Mouse (Mus musculus) G1E (cell line): ENCODE data around the gene Cacnb1. TPM values are rescaled to one million over a fixed set of nuclear protein-coding genes. Genes with fewer than 3 reads are reported as not detected.
A peak's percentile ranks its signal among the peaks of the same experiment; 100 is the strongest.

Experiments
- ATAC-seq: 2 replicates; pipeline ENCODE4 v1.8.0; 2016; ENCODE audit warnings: mild to moderate bottlenecking; ENCODE audit not compliant: insufficient number of reproducible peaks, poor library complexity, low FRiP score, severe bottlenecking; ENCODE audit errors: extremely low read depth
- DNase-seq: peaks from one replicate; pipeline ENCODE4 v3.0.0; 2012; ENCODE audit warnings: low spot score
- H3K27me3 ChIP-seq: 2 replicates; pipeline ENCODE4 v1.6.1; 2012; ENCODE audit warnings: mild to moderate bottlenecking, low read length, inconsistent platforms; ENCODE audit not compliant: insufficient read depth
- H3K36me3 ChIP-seq: replicated peaks from 2 replicates; pipeline ENCODE3; 2012; ENCODE audit warnings: mild to moderate bottlenecking, inconsistent platforms
- H3K4me1 ChIP-seq: 2 replicates; pipeline ENCODE4 v1.6.1; 2012; ENCODE audit warnings: low read depth, low read length, inconsistent platforms, mixed read lengths; ENCODE audit not compliant: insufficient read depth
- H3K4me3 ChIP-seq: 2 replicates; pipeline ENCODE4 v1.5.1; 2012; ENCODE audit warnings: low read depth, mild to moderate bottlenecking, inconsistent platforms, low read length, moderate library complexity, mixed read lengths
- H3K9me3 ChIP-seq: replicated peaks from 2 replicates; pipeline ENCODE4 v1.6.1; 2012; ENCODE audit warnings: inconsistent platforms
- CTCF ChIP-seq: IDR thresholded peaks from 2 replicates; pipeline ENCODE4 v1.5.1; 2012; ENCODE audit warnings: low read depth, low read length, inconsistent platforms, mixed read lengths
- GATA1 ChIP-seq: IDR thresholded peaks from 2 replicates; pipeline ENCODE4 v1.6.1; 2012; ENCODE audit warnings: borderline replicate concordance, low read length, inconsistent platforms, mixed read lengths
- GATA2 ChIP-seq: IDR thresholded peaks from 2 replicates; pipeline ENCODE4 v1.6.1; 2012; ENCODE audit warnings: low read depth, low read length, inconsistent platforms, borderline replicate concordance
- POLR2AphosphoS5 ChIP-seq: IDR thresholded peaks from 2 replicates; pipeline ENCODE4 v1.6.1; 2012; ENCODE audit warnings: low read depth, low read length, inconsistent platforms; ENCODE audit not compliant: insufficient replicate concordance
- TAL1 ChIP-seq: conservative IDR thresholded peaks from 2 replicates; pipeline ENCODE4 v1.6.1; 2012; ENCODE audit warnings: low read depth, low read length, inconsistent platforms, mixed read lengths
- polyA plus RNA-seq: library from polyadenylated mRNA; stranded (reverse); fragments of >175 nt; gene quantifications from 2 replicates; pipeline ENCODE4 v1.2.3, GENCODE M21; 2012
- total RNA-seq, 2 experiments: library from RNA; stranded (forward) in 1 of 2; stranded (reverse) in 1 of 2; fragments of 200-1000 nt in 1 of 2; fragments of >200 nt in 1 of 2; fragmentation: Nextera tagmentation in 1 of 2; gene quantifications; 2 replicates each; pipeline ENCODE4 v1.2.3; 2014 to 2017

The Cacnb1 gene
- total and polyA plus RNA-seq, 3 experiments, result 0.05 to 1.4 (median 0.61) TPM

DNA sequence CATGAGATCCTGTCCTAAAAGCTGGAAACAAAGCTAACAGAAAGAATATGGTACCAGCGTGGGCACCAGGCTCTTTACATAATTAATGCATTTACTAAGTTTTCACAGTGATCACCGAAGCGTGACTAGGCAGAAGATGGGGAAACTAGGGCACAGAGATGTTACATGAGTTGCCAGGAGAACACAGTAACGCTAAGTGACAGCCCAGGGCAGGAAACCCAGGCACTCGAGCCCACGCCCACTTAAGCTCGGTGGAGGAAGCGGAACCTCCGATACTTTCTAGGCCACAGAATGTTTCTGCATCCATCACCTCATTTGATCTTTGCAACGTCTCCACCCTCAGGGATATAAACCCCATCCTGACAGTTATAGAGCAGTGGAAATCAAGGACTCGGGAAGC, 14.7 kb downstream of the Cacnb1 start:
- peaks cover 15% of the 10 kb centered on the region; the same call in 1 of the 2 replicates for H3K27me3 ChIP-seq
- no peak for ATAC-seq

GRCm38 (mm10) chr11:98005686-98006085, 17.1 kb downstream of the Cacnb1 start:
- H3K9me3 ChIP-seq, result no peaks in the 10 kb centered on the region
- DNase-seq (no peak), ATAC-seq (no peak)
- H3K36me3 ChIP-seq, result no peaks in the 10 kb centered on the region
- H3K4me1 ChIP-seq, result peaks cover 19% of the 10 kb centered on the region
- H3K4me3 ChIP-seq, result no peak overlapping the region
- peaks cover 23% of the 10 kb centered on the region for H3K27me3 ChIP-seq
- TF ChIP-seq GATA2, result no peak
- no peak for TF ChIP-seq GATA1
- no peak for TF ChIP-seq POLR2AphosphoS5
- no peak for TF ChIP-seq TAL1
- no peak for TF ChIP-seq CTCF

More for the DNA sequence above, 14.7 kb downstream of the Cacnb1 start:
- TF ChIP-seq TAL1 (no peak), GATA1 (no peak), POLR2AphosphoS5 (no peak), GATA2 (no peak), CTCF (no peak)
- peaks cover 8% of the 10 kb centered on the region for H3K4me1 ChIP-seq
- no peak for DNase-seq
- no peaks in the 10 kb centered on the region for H3K36me3 ChIP-seq
- H3K4me3 ChIP-seq, result no peak overlapping the region
- no peaks in the 10 kb centered on the region for H3K9me3 ChIP-seq

DNA sequence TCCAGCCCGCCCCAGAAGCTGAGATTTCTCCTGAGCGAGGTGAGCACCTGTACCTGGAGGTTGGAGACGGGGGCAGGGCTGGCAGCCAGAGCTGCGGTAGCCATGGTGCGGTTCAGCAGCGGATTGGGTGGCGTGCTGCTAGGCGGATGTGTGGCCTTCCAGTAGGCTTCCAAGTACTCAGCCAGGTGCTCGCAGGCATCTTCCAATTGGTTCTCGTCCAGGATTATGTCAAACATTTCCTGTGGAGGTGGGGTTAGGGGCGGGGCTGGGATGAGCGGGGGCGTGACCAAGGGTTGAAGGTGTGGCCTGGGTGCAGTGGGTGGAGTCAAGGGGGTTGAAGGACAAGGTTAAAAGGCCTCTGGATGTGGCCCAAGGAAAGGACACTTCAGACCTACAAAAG, 17.8 kb downstream of the Cacnb1 start:
- peaks cover 19% of the 10 kb centered on the region for H3K4me1 ChIP-seq
- H3K9me3 ChIP-seq, result no peaks in the 10 kb centered on the region
- no peaks in the 10 kb centered on the region for H3K36me3 ChIP-seq
- peaks cover 29% of the 10 kb centered on the region for H3K27me3 ChIP-seq
- TF ChIP-seq POLR2AphosphoS5 (no peak), GATA2 (no peak), GATA1 (no peak), CTCF (no peak), TAL1 (no peak)
- ATAC-seq (no peak), DNase-seq (no peak)
- H3K4me3 ChIP-seq, result no peak overlapping the region

DNA sequence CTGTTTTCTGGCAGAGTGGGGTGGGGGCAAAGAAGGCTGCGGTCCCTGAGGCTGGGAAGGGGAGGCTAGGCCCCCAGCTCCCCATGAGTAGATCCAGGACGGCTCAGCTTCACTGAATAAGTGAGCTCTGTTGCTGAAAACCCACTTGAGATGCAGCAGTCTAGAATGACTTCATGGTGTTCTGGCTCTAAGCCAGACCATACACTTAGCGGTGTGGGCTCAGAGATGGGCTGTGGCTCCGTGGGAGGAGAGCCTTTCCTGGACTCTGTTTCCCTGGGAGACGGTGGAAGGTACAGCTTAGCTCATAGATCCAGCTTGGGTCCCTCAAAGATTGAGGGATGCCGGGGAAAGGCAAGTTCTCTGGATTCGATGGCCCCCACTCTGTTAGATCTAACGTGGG, 18.7 kb downstream of the Cacnb1 start:
- ATAC-seq, result no peak
- Histone ChIP-seq H3K9me3 (no peaks in the 10 kb centered on the region), H3K4me3 (no peak overlapping the region), H3K36me3 (no peaks in the 10 kb centered on the region), H3K4me1 (peaks cover 21% of the 10 kb centered on the region), H3K27me3 (peaks cover 31% of the 10 kb centered on the region)
- DNase-seq, result no peak
- TF ChIP-seq POLR2AphosphoS5 (no peak), CTCF (no peak), GATA1 (no peak), GATA2 (no peak), TAL1 (no peak)

- ATAC-seq, result no peak
- TF ChIP-seq POLR2AphosphoS5 (no peak), GATA2 (no peak), CTCF (no peak), TAL1 (no peak), GATA1 (no peak)
- no peak for DNase-seq
- no peaks in the 10 kb centered on the region for H3K36me3 ChIP-seq
- H3K9me3 ChIP-seq, result no peaks in the 10 kb centered on the region
- no peak overlapping the region for H3K4me3 ChIP-seq
- H3K4me1 ChIP-seq, result peaks cover 22% of the 10 kb centered on the region
- peaks cover 38% of the 10 kb centered on the region for H3K27me3 ChIP-seq
Observed at GRCm38 (mm10) chr11:98003171-98003671, 19.6 kb downstream of the Cacnb1 start.

DNA sequence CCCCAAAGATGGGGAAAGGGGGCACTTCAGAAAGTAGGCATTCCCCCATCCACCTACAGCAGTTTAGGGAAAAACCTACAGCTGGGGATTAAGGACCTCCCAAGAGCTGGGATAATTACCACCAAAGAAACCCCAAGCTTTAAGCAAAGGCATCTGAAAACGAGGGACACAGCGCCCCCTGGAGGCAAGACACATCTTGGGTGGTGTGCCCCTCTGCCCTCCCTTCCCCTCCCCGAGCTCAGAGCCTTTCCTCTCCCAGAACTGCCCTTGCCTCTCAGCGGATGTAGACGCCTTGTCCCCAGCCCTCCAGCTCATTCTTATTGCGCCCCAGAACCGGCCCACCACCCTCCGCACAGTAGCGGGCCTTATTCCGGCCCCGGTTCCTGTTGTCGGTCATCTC, 20.2 kb downstream of the Cacnb1 start:
- Histone ChIP-seq H3K27me3 (peaks cover 43% of the 10 kb centered on the region), H3K4me1 (peaks cover 22% of the 10 kb centered on the region), H3K4me3 (no peak overlapping the region), H3K36me3 (no peaks in the 10 kb centered on the region), H3K9me3 (no peaks in the 10 kb centered on the region)
- TF ChIP-seq CTCF, result peak; percentile 80
- no peak for TF ChIP-seq POLR2AphosphoS5
- no peak for TF ChIP-seq TAL1
- ATAC-seq, result no peak
- peak; percentile 47 for DNase-seq

DNA sequence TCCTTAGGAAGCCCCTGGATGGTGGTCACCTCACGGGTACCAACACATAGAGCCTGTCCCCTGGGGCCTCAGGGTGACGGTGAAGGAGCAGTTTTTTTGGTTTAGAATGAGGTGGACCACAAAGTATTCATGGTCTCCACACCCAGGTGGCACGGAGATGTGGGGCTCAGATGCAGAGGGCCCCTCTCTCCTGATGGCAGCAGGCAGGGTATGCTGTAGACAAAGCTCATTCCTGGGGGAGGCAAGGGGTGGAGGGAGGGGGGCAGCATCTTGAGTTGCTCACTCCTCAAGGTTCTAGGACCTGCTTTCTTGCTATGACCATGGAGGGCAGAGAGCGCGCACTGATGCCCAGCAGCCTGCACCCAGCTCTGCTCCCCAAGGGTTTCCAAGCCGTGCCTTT, 20.8 kb downstream of the Cacnb1 start:
- no peak for TF ChIP-seq GATA2
- H3K27me3 ChIP-seq, result peaks cover 44% of the 10 kb centered on the region
- no peak for DNase-seq
- H3K4me1 ChIP-seq, result peaks cover 22% of the 10 kb centered on the region
- no peaks in the 10 kb centered on the region for H3K9me3 ChIP-seq
- no peak for ATAC-seq
- H3K4me3 ChIP-seq, result no peak overlapping the region
- no peaks in the 10 kb centered on the region for H3K36me3 ChIP-seq
